Mouse (Mus musculus): ENCODE results near the gene Myh2. TPM values are rescaled to one million over a fixed set of nuclear protein-coding genes. Genes with fewer than 3 reads are reported as not detected.

Myh2 gene
- polyA plus RNA-seq, 1 experiment from 2014 or later = not detected

DNA sequence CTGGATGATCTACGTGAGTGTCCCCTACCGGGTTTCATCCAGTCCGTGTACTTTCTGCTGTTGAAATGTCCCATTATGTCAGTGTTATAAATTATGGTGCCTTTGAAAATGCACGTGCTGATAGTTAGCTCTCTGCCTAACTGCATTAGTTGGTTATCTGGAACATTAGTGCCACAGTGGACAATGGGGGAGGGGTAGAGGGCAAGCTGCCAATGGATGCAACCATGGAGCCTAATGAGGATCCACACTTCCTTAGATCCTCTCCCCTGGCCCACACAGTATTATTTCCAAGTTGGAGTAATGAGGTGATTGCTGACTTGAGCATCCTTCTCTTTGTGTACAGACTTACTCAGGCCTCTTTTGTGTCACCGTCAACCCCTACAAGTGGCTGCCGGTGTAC lies 70.2 kb downstream of the Myh2 start:
- WGBS = 92% methylated on average over 6 of the region's 6 CpGs
- DNase-seq (ENCODE audit: low spot score) (no peak), ATAC-seq (ENCODE audit: low FRiP score) (no peak)
- Histone ChIP-seq H3K9me3 (ENCODE audit: control insufficient read depth, low read length) (no peaks in the 10 kb centered on the region), H3K27me3 (ENCODE audit: control insufficient read depth, insufficient read depth, low read length) (no peaks in the 10 kb centered on the region), H3K4me3 (ENCODE audit: low read depth, low read length) (no peak overlapping the region), H3K27ac (ENCODE audit: low read depth, low read length) (no peak overlapping the region), H3K4me1 (replicated peaks; ENCODE audit: control insufficient read depth, insufficient read depth, low read length) (no peaks in the 10 kb centered on the region), H3K4me2 (replicated peaks; ENCODE audit: low read depth, low read length) (no peak overlapping the region), H3K36me3 (ENCODE audit: control insufficient read depth, insufficient read depth, low read length) (no peaks in the 10 kb centered on the region), H3K9ac (ENCODE audit: low read depth, low read length) (no peak overlapping the region)

Other genes with a start within 250 kb of the Myh2 start
- gene Tmem238l, start 214.4 kb upstream of the Myh2 start, polyA plus RNA-seq (2014; fragmentation: Nextera tagmentation; extraction: Ambion mirVana) = not detected in 2 replicates
- 1.4 and 1.5 TPM in 2 replicates for gene Tmem220, start 145.9 kb upstream of the Myh2 start, polyA plus RNA-seq (2014; fragmentation: Nextera tagmentation; extraction: Ambion mirVana)
- gene Adprm, start 118.4 kb upstream of the Myh2 start, polyA plus RNA-seq (2014; fragmentation: Nextera tagmentation; extraction: Ambion mirVana) = 38.7 and 39.0 TPM in 2 replicates
- 16.1 and 20.0 TPM in 2 replicates for gene Sco1, start 118.4 kb upstream of the Myh2 start, polyA plus RNA-seq (2014; fragmentation: Nextera tagmentation; extraction: Ambion mirVana)
- gene Myh3, start 92.7 kb upstream of the Myh2 start, polyA plus RNA-seq (2014; fragmentation: Nextera tagmentation; extraction: Ambion mirVana) = 2.3 and 4.1 TPM in 2 replicates
- gene Myh1, start 29.0 kb downstream of the Myh2 start, polyA plus RNA-seq (2014; fragmentation: Nextera tagmentation; extraction: Ambion mirVana) = 0.03 and 0.04 TPM in 2 replicates
- 0.06 TPM in 1 of 2 replicates, not detected in the other for gene Myh4, start 67.0 kb downstream of the Myh2 start, polyA plus RNA-seq (2014; fragmentation: Nextera tagmentation; extraction: Ambion mirVana)
- 0.39 and 0.57 TPM in 2 replicates for gene Myh8, start 106.1 kb downstream of the Myh2 start, polyA plus RNA-seq (2014; fragmentation: Nextera tagmentation; extraction: Ambion mirVana)
- not detected in 2 replicates for gene Myh13, start 150.6 kb downstream of the Myh2 start, polyA plus RNA-seq (2014; fragmentation: Nextera tagmentation; extraction: Ambion mirVana)

Data from hindbrain, embryonic 11.5 days (tissue).